Mouse (Mus musculus) B cell, adult 67 days (primary cell): ENCODE measurements around the gene Prss1. TPM values are rescaled to one million over a fixed set of nuclear protein-coding genes. Genes with fewer than 3 reads are reported as not detected.

Experiments used
- total RNA-seq, 2 experiments: library from RNA; stranded (reverse); gene quantifications; 4 replicates each; pipeline ENCODE4 v1.2.4; 2023

Prss1 gene
- not detected for total RNA-seq

DNA sequence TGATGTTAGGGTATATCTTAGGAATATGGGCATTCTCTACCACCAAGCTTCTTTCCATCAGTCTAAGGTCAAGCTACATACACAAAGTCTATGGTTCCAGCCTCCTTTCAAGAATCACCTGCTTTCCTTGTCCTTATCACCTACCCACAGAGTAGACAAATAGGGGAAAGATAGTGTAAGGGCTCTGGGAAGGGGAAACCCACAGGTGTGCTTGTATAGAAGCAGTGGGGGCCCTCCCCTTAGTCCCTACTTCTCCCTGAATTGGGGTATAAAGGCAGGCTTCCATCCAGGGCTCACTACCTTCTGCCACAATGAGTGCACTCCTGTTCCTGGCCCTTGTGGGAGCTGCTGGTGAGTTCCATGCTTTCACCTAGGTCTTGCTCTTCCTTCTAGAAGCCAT lies at the start of gene Prss1:
Gene Prss1 (plus strand): TSS at position 301 of the 400 bp plus-strand sequence.

DNA sequence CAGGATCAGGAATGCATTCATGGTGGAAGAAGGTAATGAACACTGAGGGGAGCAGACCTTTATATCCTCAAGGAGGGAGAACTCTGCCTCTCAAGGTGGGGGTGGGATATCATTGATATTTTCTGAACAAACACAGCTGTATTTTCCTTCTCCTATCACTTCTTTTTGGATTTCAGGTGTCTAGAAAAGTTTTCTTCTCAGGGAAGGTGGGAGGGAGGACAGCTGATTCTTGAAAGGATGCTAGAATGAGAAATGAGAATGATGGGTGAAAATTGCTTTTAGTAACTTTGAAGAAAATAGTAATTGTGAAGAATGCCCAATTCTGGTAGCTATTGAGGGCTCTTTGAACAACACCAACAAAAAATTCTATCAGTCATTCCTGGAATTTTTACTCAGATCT lies 12.7 kb upstream of the Prss1 start, which contains the start of gene Gm10334:
Gene Gm10334 (minus strand): TSS at position 101 of the 400 bp plus-strand sequence.

Other genes with a start within 250 kb of the Prss1 start
- gene Try4, start 156.7 kb upstream of the Prss1 start, total RNA-seq = not detected
- not detected for gene Try5, start 142.1 kb upstream of the Prss1 start, total RNA-seq
- not detected for gene Try10, start 104.8 kb upstream of the Prss1 start, total RNA-seq
- not detected for gene Prss3, start 81.3 kb upstream of the Prss1 start, total RNA-seq
- not detected for gene Gm5771, start 66.6 kb upstream of the Prss1 start, total RNA-seq
- not detected for gene Gm10334, start 12.8 kb upstream of the Prss1 start, total RNA-seq
- not detected for gene Prss2, start 62.9 kb downstream of the Prss1 start, total RNA-seq
- gene Ephb6, start 146.6 kb downstream of the Prss1 start, total RNA-seq = 1 to 10 TPM; 1.2 to 1.8 TPM
- not detected for gene Trpv6, start 177.5 kb downstream of the Prss1 start, total RNA-seq
- not detected for gene Trpv5, start 221.8 kb downstream of the Prss1 start, total RNA-seq
- gene Llcfc1, start 225.5 kb downstream of the Prss1 start, total RNA-seq = not detected
- not detected for gene Kel, start 245.4 kb downstream of the Prss1 start, total RNA-seq